Mouse (Mus musculus): ENCODE results near the gene Foxred2. TPM values are rescaled to one million over a fixed set of nuclear protein-coding genes. Genes with fewer than 3 reads are reported as not detected.
A peak's percentile ranks its signal among the peaks of the same experiment; 100 is the strongest.

Foxred2 gene
- polyA plus RNA-seq, 1 experiment, result 10.9 TPM

GRCm38 (mm10) chr15:77938516-77938915, 18.0 kb downstream of the Foxred2 start:
- Histone ChIP-seq H3K36me3 (ENCODE audit: control insufficient read depth, insufficient read depth, low read length, poor library complexity, severe bottlenecking) (no peaks in the 10 kb centered on the region), H3K9ac (ENCODE audit: low read depth, poor library complexity, severe bottlenecking) (no peak overlapping the region), H3K4me3 (ENCODE audit: low read depth, low read length) (no peak overlapping the region), H3K9me3 (replicated peaks; ENCODE audit: control insufficient read depth, insufficient read depth, low read length, poor library complexity, severe bottlenecking) (no peaks in the 10 kb centered on the region), H3K27ac (ENCODE audit: insufficient read depth, low read length) (no peak overlapping the region), H3K4me1 (ENCODE audit: control insufficient read depth, insufficient read depth, low read length) (no peaks in the 10 kb centered on the region), H3K27me3 (ENCODE audit: control insufficient read depth, insufficient read depth, low read length, poor library complexity, severe bottlenecking) (no peaks in the 10 kb centered on the region)
- no peak for TF ChIP-seq POLR2A (IDR thresholded peaks at IDR 0.05; ENCODE audit: insufficient read depth, low read length)
- no peak for TF ChIP-seq EP300 (IDR thresholded peaks at IDR 0.05; ENCODE audit: insufficient read depth, low read depth, low read length)

- H3K36me3 ChIP-seq (ENCODE audit: control insufficient read depth, insufficient read depth, low read length, poor library complexity, severe bottlenecking), result no peaks in the 10 kb centered on the region
- H3K4me1 ChIP-seq (ENCODE audit: control insufficient read depth, insufficient read depth, low read length), result no peaks in the 10 kb centered on the region
- H3K27ac ChIP-seq (ENCODE audit: insufficient read depth, low read length), result no peak overlapping the region
- H3K27me3 ChIP-seq (ENCODE audit: control insufficient read depth, insufficient read depth, low read length, poor library complexity, severe bottlenecking), result no peaks in the 10 kb centered on the region
- no peak overlapping the region for H3K9ac ChIP-seq (ENCODE audit: low read depth, poor library complexity, severe bottlenecking)
- no peak overlapping the region for H3K4me3 ChIP-seq (ENCODE audit: low read depth, low read length)
- no peaks in the 10 kb centered on the region for H3K9me3 ChIP-seq (replicated peaks; ENCODE audit: control insufficient read depth, insufficient read depth, low read length, poor library complexity, severe bottlenecking)
- TF ChIP-seq EP300 (IDR thresholded peaks at IDR 0.05; ENCODE audit: insufficient read depth, low read depth, low read length) (no peak), POLR2A (IDR thresholded peaks at IDR 0.05; ENCODE audit: insufficient read depth, low read length) (no peak), CTCF (IDR thresholded peaks at IDR 0.05; ENCODE audit: low read depth, low read length) (no peak)
These were observed 20.7 kb downstream of the Foxred2 start for GRCm38 (mm10) chr15:77935673-77936375.

GRCm38 (mm10) chr15:77934968-77935367, 21.6 kb downstream of the Foxred2 start:
- Histone ChIP-seq H3K4me1 (ENCODE audit: control insufficient read depth, insufficient read depth, low read length) (no peaks in the 10 kb centered on the region), H3K36me3 (ENCODE audit: control insufficient read depth, insufficient read depth, low read length, poor library complexity, severe bottlenecking) (no peaks in the 10 kb centered on the region), H3K27me3 (ENCODE audit: control insufficient read depth, insufficient read depth, low read length, poor library complexity, severe bottlenecking) (no peaks in the 10 kb centered on the region), H3K9me3 (replicated peaks; ENCODE audit: control insufficient read depth, insufficient read depth, low read length, poor library complexity, severe bottlenecking) (no peaks in the 10 kb centered on the region), H3K9ac (ENCODE audit: low read depth, poor library complexity, severe bottlenecking) (no peak overlapping the region), H3K4me3 (ENCODE audit: low read depth, low read length) (no peak overlapping the region), H3K27ac (ENCODE audit: insufficient read depth, low read length) (no peak overlapping the region)
- no peak for TF ChIP-seq CTCF (IDR thresholded peaks at IDR 0.05; ENCODE audit: low read depth, low read length)
- TF ChIP-seq POLR2A (IDR thresholded peaks at IDR 0.05; ENCODE audit: insufficient read depth, low read length), result no peak
- no peak for TF ChIP-seq EP300 (IDR thresholded peaks at IDR 0.05; ENCODE audit: insufficient read depth, low read depth, low read length)

- Histone ChIP-seq H3K4me3 (ENCODE audit: low read depth, low read length) (no peak overlapping the region), H3K27ac (ENCODE audit: insufficient read depth, low read length) (no peak overlapping the region), H3K9me3 (replicated peaks; ENCODE audit: control insufficient read depth, insufficient read depth, low read length, poor library complexity, severe bottlenecking) (no peaks in the 10 kb centered on the region), H3K36me3 (ENCODE audit: control insufficient read depth, insufficient read depth, low read length, poor library complexity, severe bottlenecking) (no peaks in the 10 kb centered on the region), H3K4me1 (ENCODE audit: control insufficient read depth, insufficient read depth, low read length) (no peaks in the 10 kb centered on the region), H3K9ac (ENCODE audit: low read depth, poor library complexity, severe bottlenecking) (no peak overlapping the region), H3K27me3 (ENCODE audit: control insufficient read depth, insufficient read depth, low read length, poor library complexity, severe bottlenecking) (no peaks in the 10 kb centered on the region)
- TF ChIP-seq POLR2A (IDR thresholded peaks at IDR 0.05; ENCODE audit: insufficient read depth, low read length) (no peak), EP300 (IDR thresholded peaks at IDR 0.05; ENCODE audit: insufficient read depth, low read depth, low read length) (no peak), CTCF (IDR thresholded peaks at IDR 0.05; ENCODE audit: low read depth, low read length) (no peak)
These were observed 22.2 kb downstream of the Foxred2 start for GRCm38 (mm10) chr15:77934326-77934725.

DNA sequence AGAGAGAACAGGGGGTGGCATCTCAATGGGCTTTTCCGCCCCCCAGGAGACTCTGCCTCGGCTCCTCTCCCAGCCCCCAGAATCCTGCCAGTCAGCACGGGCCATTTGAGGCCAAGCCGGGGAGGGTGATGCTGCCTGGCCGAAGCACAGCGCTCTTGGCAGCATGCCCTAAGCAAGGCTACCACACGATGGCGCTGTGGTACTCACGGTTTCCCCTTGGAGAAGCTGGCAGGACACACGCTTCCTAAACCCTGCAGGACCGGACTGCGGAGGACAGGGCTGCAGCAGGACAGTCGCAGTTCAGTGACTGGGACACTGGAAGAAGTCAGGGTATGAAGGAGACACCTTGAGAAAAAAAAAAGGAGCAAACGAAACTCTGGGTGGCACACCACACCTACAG, 22.8 kb downstream of the Foxred2 start:
- Histone ChIP-seq H3K9ac (ENCODE audit: low read depth, poor library complexity, severe bottlenecking) (no peak overlapping the region), H3K4me1 (ENCODE audit: control insufficient read depth, insufficient read depth, low read length) (no peaks in the 10 kb centered on the region), H3K27ac (ENCODE audit: insufficient read depth, low read length) (no peak overlapping the region), H3K27me3 (ENCODE audit: control insufficient read depth, insufficient read depth, low read length, poor library complexity, severe bottlenecking) (no peaks in the 10 kb centered on the region), H3K4me3 (ENCODE audit: low read depth, low read length) (no peak overlapping the region), H3K9me3 (replicated peaks; ENCODE audit: control insufficient read depth, insufficient read depth, low read length, poor library complexity, severe bottlenecking) (no peaks in the 10 kb centered on the region), H3K36me3 (ENCODE audit: control insufficient read depth, insufficient read depth, low read length, poor library complexity, severe bottlenecking) (no peaks in the 10 kb centered on the region)
- TF ChIP-seq EP300 (IDR thresholded peaks at IDR 0.05; ENCODE audit: insufficient read depth, low read depth, low read length) (0 out of 2 replicates have a peak, but pooled peaks have one; percentile 37), POLR2A (IDR thresholded peaks at IDR 0.05; ENCODE audit: insufficient read depth, low read length) (no peak), CTCF (IDR thresholded peaks at IDR 0.05; ENCODE audit: low read depth, low read length) (peak; percentile 99)

- Histone ChIP-seq H3K4me3 (ENCODE audit: low read depth, low read length) (no peak overlapping the region), H3K27me3 (ENCODE audit: control insufficient read depth, insufficient read depth, low read length, poor library complexity, severe bottlenecking) (no peaks in the 10 kb centered on the region), H3K4me1 (ENCODE audit: control insufficient read depth, insufficient read depth, low read length) (no peaks in the 10 kb centered on the region), H3K27ac (ENCODE audit: insufficient read depth, low read length) (no peak overlapping the region), H3K9me3 (replicated peaks; ENCODE audit: control insufficient read depth, insufficient read depth, low read length, poor library complexity, severe bottlenecking) (no peaks in the 10 kb centered on the region), H3K9ac (ENCODE audit: low read depth, poor library complexity, severe bottlenecking) (no peak overlapping the region), H3K36me3 (ENCODE audit: control insufficient read depth, insufficient read depth, low read length, poor library complexity, severe bottlenecking) (no peaks in the 10 kb centered on the region)
- TF ChIP-seq CTCF (IDR thresholded peaks at IDR 0.05; ENCODE audit: low read depth, low read length), result no peak
- no peak for TF ChIP-seq POLR2A (IDR thresholded peaks at IDR 0.05; ENCODE audit: insufficient read depth, low read length)
- no peak for TF ChIP-seq EP300 (IDR thresholded peaks at IDR 0.05; ENCODE audit: insufficient read depth, low read depth, low read length)
These were observed 23.3 kb downstream of the Foxred2 start for GRCm38 (mm10) chr15:77933222-77933621.

Data from ES-Bruce4 (cell line).